Mouse (Mus musculus): ENCODE measurements around the gene Sod1.
"Not testable (repeated sequence)": the region's sequence is repeated elsewhere in the genome, so short reads cannot be mapped to it uniquely, and the experiment has no call there.

Sod1 gene

DNA sequence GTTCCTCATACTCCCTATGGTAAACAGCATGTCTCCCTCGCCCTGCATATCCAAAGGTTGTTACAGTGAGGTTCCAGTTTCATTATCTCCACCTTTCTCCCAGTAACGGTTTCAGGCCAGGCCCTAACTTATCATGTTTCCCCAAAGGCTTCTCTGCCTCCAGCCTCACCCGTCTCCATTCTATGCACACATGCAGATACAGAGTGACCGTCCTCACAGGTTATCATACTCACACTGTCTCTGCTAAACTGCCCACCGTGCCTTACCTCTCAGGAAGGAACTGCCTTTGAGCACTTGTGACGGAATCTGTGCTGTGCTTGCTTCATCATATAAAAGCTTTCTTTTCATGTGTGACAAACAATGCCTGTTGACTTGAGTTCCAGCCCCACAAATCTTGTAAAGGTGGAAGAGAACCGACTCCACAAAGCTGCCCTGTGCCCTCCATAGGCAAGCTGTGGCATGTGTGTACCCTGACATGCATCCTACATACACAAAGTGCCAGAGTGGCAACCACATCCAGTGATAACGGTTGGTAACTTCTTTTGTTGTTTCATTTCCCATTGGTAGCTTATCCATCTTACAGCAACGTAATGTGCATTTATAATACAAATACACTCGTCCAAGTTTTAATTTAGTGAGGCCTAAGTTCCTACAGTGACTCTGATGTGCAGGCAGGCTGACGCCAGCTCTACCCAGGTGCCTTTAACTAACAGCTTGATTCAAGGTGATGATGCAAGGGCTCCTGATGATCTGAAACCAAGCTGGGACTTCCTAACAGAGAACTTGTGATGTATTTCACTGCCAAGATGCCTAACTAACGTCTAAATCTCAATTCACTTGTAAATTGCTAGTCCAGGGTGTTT lies 6.8 kb upstream of the Sod1 start:
- no peak for DNase-seq

DNA sequence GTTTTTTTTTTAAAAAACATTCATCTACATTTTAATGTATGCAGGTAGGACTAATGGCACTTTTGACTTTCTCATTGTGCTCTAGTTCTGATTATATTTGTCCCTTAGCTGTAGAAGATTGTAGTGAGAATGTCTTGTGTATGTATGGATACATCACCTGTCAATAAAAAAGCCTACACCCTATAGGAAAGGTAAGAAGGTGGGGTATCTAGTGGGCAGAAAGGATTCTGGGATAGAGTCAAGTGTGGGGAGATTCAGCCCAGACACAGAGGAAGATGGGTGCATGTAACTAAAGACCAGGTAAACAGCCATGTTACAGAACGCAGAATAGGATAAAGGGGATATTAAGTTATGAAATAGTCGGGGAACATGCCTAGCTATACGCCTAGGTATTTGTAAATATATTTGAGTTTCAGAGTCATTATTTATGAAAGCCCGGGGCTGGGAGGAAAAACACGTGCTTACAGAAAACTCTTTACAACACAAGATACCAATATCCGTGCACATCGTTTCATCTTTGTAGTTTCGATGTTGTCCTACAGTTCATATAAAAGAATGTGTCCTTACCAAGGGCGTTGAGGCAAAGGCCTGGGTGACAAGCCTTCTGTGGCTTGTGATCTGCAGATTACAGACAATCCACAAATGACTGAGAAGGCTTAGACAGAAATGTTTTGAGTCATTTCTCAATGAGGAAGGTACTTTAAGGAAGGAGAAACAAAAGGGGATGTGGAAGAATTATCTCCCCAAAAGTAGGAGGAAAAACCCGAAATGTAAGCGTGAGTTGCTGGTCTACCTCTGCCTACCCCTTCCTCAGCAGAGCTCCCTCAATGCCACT lies 5.6 kb upstream of the Sod1 start:
- DNase-seq, result no peak

DNA sequence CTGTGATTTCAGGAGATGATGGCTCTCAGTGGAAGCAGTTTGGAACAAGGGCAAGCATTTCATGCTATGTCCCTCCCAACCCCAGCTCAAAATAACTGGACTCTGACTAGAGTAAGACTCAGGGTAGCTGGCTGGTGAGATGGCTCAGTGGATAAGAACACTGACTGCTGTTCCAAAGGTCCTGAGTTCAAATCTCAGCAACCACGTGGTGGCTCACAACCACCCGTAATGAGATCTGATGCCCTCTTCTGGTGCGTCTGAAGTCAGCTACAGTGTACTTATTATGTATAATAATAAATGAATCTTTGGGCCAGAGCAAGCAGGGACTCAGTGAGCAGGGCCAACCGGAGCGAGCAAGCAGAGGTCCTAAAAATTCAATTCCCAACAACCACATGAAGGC lies 4.7 kb upstream of the Sod1 start:
- DNase-seq, result not testable (repeated sequence)

DNA sequence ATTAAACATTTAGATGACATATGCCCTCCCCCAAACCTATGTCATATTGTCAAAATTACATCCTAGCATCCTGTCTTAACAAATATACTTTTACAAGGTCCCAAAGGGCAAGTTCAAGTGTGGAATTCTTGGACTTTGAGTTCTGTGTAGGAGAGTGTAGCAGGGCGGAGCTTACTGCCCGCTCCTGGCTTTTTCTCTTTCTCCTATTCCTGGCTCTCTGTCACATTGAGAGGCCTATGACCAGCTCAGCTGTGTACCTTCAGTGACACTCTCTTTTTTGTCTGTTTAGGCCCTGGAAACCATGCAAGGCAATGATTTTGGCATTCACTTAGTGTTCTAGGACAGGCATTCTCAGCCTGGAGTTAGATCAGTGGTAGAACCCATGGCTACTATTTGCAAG lies 4.1 kb upstream of the Sod1 start:
- no peak for DNase-seq

DNA sequence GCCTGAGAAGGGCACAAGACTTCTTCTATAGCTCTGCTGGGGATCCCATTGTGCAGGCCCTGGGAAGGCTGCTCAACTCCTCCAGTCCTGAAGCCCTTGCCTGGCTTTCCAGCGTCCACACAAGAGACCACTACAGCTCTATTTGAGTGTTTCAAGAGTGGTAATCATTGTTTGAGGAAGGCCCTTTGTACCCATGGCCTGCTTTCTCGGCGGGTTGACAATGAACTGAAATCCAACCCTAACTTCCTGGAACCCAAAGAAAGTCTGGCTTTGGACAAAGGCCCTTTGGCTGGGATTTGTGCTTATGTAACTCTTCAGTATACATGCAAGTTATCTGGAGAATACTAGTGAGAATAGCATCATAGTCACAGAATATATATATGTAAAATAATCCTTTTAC lies 3.2 kb upstream of the Sod1 start:
- DNase-seq, result no peak

DNA sequence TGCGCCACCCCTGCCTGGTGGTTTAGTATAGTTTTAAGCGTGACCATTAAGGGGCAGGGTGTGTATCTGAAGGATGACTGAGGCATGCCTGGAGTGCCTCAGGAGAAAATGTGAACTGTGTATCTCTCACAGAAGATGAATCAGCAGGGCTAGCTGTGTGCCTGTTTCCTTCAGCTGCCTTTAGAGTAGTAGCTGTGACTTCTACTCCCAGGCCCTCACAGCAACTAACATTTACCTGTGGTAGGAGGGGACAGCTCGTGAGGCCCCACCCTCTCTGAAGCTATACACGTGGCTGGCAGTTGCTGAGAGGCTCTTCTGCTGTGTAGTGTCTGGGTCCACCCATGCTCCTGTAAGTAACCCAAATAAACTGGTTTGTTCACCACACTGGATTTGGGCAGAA lies 2.6 kb upstream of the Sod1 start:
- DNase-seq, result no peak

DNA sequence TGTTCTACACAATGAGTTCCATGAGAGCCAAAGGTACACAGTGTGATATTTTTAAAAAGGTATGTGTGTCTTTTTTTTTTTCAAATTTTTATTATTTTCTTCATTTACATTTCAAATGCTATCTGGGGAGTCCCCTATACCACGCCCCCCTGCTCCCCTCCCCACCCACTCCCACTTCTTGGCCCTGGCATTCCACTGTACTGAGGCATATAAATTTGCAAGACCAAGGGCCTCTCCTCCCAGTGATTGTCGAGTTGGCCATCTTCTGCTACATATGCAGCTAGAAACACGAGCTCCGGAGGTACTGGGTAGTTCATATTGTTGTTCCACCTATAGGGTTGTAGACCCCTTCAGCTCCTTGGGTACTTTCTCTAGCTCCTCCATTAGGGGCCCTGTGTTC lies 1.1 kb upstream of the Sod1 start:
- DNase-seq, result not testable (repeated sequence)

DNA sequence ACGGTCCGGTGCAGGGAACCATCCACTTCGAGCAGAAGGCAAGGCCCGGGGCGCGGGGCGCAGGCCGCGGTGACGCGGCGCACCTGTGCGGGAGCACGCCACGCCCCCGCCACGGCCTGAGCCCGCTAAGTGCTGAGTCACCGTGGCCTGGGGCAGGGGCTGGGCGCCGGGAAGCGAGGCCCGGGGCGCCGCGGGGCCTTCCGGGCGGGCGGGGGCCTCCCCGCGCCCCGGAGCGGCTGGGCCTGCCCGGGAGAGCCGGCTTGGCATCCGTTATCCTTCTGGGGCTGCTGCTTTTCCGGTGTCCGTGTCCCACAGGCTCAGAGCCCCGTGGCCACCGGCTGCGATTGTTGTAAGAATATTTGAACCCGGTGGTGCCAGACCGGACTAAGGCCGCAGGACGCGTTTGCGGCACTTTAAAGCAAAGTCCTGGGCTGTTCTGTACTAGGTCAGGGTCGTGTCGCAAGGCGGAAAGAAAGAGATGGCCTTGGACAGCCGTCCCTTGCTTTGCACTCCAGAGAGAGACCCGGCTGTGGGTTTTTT lies 408 bp downstream of the Sod1 start:
- peak; percentile 26 for DNase-seq

DNA sequence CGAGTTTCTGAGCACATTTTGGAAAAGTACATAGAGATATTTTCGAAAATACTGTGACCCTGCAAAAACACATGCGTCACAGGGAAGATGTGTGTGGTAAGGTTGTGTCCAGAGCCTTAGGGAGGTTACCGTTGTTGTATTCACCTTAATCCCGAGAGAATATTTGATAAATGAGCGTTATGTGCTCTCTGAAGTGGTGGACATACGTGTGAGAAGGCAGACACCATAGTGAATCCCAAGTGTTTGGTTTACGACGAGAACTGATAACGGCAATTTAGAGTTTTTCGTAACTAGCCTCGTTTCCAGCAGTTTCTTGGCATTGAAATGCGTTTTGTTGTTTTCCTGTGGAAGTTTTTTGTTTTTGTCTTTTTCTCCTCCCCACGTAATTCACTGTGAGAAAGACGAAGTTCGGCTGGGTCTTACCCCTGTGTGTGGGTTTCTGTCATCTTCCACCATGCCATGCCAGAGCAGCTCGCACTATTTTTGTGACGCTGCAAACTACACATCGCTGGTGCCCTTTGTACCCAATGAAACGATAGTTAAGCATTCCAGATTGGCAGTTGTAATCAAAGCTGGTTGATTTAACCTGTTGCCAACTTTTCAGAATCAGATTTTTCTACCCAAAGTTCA lies 1.0 kb downstream of the Sod1 start:
- no peak for DNase-seq

DNA sequence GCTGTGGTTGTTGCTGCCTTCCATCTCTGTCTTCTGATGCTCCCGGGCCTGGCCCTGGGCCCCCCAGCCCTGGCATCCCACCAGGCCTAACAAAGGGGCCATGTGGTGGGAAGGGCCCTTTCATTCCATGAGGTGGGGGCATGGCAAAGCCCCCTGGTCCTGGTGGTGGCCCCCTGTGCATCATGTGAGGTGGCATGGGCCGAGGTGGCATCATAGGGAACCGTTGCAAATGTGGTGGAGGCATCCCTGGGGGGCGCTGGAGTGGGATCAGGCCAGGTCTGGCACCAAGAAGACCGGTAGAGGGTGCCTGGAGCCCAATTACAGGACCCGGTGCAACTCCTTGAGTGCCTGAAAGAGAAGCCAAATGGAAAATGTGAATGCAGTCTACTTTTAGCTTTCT lies 9.3 kb downstream of the Sod1 start:
- no peak for DNase-seq

DNA sequence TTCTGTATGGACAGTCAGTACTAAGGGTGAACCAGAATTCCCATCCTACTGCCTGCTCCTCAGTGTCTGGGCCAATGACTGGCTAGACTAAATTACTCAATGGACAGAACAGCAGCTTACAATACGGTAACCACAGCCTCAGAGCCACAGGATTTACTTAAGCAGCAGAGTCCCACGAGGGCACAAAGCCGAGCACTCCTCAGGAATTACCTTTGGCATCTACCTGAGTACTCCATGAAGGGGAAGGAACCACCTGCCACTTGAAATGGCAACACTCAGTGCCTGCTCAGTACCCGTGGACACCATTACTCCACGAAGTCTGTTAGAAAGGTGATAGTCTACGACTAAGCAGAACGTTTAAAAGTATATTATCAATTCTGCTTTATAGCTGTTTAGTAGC lies 10.7 kb downstream of the Sod1 start:
- DNase-seq, result no peak

DNA sequence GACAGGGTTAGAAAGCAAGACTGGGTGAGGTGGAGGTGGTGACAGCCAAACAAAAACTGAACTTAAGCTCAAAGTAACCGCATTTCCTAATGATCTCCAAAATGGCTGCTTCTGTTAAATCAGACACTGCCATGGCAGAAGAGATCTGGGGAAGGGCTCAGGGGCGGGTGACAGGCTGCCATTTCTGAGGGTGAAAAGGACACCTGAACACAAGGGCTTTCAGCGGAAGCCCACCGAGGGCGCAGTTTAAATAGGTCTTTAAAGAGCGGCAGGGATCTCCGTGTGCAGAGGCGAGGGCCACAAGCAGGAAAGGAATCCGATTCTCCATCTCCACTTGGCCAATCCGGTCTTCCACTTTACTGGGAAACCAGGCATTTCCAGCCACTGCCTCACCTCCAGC lies 13.1 kb downstream of the Sod1 start:
- no peak for DNase-seq

DNA sequence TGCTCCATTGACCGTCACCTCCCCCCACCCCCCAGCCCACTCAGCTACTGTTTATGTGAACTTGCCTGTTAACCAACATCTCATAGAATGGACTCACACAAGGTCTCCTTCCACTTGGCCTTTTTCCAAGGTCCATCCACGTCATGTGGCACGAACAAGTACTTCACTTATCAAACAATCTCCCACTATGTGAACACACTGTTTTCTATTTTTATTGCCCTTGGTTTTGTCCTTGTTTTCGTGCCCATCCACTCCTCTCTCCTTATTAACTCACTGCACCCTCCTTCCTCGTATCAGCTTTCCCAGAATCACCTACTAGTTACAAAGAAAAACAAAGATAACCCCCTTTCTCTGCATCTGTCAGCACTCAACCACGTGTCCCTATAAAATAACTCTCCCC lies 14.1 kb downstream of the Sod1 start:
- no peak for DNase-seq

DNA sequence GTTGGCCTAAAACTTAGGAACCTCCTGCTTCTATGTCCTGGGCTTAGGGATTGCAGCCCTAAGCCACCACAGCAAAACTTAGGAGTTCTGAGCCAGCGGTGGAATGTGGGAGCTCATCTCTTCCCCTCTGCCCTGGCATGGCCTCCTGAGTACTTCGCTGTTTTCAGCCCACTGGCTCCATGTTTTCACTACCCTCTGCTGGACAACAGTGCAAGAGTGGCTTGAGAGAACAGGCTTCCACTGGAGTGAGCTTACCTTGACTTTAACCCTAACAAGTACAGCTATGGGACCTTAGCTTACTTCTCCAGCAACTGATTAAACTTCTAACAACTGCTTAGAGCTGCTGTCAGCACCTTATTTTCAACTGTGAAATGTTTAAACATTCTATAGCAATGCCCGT lies 14.6 kb downstream of the Sod1 start:
- DNase-seq, result no peak

DNA sequence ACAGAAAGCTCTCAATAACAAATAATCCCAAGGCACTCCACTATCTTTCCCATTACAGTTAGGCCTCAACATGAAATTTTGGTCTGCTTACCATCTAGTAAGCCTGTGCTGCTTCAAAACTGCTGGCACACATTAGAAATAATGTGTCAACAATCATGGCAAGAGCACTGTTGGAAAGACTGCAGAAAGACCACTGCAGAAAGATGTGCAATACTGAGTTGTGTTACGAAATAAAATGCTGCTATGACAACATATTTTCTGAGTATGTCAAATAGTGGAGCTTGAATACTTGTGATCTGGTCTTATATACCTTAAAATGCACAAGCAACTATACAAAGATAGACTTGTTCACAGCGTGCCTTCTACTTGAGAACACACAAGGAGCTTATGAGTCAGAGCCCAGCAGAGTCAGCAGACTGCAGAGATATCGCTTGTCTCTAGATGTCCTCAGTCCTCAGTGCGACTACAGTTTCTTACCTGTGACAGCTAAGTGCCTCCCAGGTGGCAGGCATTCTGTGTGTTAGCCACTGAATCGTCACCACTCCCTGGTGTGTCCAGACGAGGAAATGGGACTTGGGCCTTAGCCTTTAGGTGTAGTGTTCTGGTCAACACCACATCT lies 18.7 kb downstream of the Sod1 start:
- DNase-seq, result no peak

DNA sequence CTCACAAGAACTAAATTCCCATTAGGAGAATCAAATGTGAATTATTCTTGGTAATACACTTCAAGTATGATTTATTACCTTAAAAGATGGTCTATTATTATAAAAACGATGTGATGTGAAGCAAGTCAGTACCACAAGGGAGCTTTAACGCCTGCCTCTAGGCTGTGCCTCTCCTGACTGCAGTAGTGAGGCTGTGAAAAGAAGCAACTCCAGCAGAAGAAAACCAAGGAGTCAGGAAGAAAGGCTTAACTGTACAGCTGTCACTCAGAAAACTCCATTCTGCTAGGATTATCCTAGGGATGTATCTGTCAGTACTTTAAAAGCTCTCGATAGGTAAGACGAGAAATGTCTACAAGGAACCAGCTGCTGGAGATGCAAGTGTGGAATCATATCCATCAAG lies 21.3 kb downstream of the Sod1 start:
- DNase-seq, result no peak

DNA sequence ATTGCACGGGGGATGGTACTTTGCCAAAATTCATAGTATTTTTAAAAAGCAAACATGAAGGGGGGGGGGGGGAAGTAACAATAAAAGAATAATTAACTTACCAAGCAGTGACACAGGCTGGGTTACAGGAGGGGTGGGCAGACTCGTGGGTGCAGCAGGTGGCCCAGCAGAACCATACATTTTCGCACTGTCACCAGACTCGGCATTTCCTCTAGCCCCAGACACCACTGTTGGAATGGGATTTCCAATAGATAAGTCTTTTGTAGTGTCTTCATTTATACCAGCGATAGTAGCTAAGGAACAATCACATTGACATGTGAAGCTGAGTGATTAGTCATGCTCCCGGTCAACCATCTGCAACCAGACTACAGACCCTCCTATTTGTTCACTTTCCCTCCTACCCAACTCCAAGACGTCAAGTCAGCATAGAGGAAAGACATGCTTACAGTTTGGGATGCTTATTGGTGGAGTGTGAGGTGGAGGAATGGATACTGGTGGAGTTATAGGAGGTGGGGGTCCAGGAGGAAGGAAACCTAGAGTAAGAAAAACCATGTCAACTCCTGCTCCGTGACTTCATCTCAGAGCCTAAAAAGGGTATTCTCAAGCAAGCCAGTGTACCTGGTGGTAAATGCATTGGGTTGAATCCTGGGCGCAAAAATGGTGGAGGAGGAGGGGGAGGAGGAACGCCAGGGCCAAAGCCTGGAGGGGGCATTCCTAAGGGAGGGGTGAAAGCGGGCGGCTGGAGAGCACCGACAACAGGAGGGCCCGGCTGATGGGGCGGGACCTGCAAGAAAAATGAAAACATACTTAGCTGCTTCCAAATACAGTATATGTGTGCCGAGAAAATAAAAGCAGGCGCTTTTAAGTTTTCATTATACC lies 22.1 kb downstream of the Sod1 start:
- no peak for DNase-seq

DNA sequence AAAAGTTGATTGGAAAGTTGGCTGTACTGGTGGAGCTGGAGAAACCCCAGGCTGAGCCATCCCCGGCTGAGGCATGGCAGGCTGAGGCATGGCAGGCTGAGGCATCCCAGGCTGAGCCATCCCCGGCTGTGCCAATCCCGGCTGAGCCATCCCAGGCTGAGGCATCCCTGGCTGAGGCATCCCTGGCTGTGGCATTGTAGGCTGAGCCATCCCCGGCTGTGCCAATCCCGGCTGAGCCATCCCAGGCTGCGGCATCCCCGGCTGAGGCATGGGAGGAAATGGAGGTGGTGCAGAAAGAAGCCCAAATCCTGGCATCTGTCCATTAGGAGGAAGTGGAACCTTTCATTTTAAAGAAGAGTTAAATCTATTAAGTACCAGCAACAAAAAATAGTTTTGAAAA lies 29.5 kb downstream of the Sod1 start:
- DNase-seq, result no peak

DNA sequence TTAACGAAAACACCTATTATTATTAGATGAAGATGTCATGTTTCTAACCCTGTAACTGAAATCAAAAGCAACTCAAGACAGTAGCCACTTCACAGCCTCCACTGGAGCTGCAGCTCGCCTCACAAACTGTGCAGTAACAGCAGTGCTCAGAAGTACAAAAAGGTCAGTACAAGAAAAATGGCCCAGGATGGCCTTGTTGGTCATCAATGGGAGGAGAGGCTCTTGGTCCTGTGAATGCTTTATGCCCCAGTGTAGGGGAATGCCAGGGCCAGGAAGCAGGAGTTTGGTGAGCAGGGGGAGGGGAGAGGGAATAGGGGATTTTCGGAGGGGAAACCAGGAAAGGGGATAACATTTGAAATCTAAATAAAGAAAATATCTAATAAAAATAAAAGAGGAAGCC lies 30.7 kb downstream of the Sod1 start:
- DNase-seq, result not testable (repeated sequence)

DNA sequence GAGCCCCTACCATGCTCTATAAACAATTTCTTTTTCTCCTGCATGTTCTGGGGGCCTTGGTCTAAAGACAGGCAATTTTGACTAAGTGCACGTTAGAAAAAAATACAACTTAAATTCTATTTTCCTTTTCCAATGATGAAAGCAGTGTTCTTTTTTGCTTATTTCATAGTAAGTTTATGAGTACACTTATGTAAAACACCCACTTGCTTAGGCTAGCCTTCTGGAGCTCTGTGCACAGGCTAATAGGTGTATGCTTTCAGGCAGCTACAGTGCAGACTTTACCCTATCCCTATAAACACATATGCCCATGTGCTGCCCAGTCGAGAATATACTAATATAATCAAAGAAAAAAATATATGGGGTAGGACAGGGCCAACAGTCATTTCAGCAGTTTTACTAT lies 32.0 kb downstream of the Sod1 start:
- DNase-seq, result no peak

DNA sequence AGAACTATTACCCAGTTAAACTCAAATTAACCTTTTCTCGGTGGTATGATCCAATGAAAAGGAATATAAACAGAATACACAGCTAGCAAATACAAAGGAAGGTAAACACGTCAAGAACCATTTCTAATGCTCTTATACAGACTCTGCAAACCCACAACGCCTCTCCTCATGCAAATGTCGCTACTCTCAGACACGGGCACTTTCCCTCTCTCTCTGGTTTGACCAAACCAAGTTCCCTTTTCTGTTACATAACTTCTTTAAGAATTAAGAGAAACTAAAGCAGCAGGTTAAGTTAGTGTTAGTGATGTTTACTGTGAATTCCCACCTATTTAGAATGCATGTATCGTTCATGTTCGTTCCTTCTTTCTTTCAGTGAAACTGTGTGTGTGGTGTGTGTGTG lies 38.4 kb downstream of the Sod1 start:
- DNase-seq, result no peak

DNA sequence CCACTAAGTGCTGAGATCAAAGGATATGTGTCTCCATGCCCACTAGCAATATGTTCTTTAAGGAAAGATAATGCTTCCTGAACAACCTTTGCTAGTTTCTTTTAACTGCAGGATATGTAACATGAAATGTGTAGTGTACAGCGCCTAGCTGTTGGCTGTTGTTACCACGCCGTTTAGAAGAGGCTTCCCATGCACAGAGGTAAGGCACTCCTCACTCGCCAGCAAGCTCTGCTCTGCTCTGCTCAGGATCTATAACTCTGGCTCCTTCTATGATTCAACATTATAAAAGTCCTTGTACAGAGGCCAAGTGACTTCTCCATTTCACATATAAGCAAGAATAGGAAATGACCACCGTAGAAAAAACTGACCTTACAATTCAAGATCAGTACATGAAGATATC lies 39.1 kb downstream of the Sod1 start:
- DNase-seq, result no peak

Measured in right cerebral cortex, postnatal 14 days (tissue).